In the genomic region with DNA sequence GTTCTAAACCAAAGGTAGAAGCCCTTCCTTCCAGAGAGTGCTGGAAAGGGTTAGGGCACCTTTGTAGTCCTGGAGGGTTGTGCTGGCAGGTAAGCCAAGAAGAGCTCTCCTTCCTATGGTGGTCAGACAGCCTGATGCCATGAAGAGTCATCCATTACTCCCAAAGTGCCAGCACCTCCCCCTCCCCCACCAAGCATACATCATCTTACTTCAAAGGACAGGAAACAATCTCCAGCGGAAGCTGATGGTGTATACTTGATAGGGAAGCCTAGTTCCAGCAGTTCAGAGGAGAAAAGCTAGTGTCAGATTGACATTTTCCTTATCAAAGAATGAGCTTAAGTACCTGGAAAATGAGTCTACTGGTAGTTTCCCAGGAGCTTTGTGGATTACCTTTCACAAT, we compare ENCODE assay signal across 8 mouse cellular contexts. TPM values are rescaled to one million over a fixed set of nuclear protein-coding genes. Genes with fewer than 3 reads are reported as not detected.
DNase-seq lines count a peak whose midpoint lies in the region; ATAC-seq and TF ChIP-seq lines count a peak whose summit lies in the region.

No protein-coding gene starts in this region.

- TF ChIP-seq CTCF in liver, postnatal 0 days (IDR thresholded peaks at IDR 0.05; ENCODE audit: low read depth), result no peak
- TF ChIP-seq CTCF in thymus, adult 2 months (IDR thresholded peaks at IDR 0.05; ENCODE audit: borderline replicate concordance, control insufficient read depth, extremely low read depth, insufficient read depth, low read length, poor library complexity), result no peak

- no peak overlapping the region for H3K27ac ChIP-seq in heart, embryonic 16.5 days (ENCODE audit: low read length)
- H3K27ac ChIP-seq in liver, postnatal 0 days (ENCODE audit: low read depth), result no peak overlapping the region
- no peak overlapping the region for H3K27ac ChIP-seq in thymus, adult 2 months (ENCODE audit: control insufficient read depth, insufficient read depth, low read length)

- peaks cover 19% of the 10 kb centered on the region for H3K36me3 ChIP-seq in heart, embryonic 16.5 days (ENCODE audit: control insufficient read depth, insufficient read depth)
- peaks cover 38% of the 10 kb centered on the region for H3K36me3 ChIP-seq in liver, postnatal 0 days (replicated peaks; ENCODE audit: insufficient read depth, low read length)
- peaks cover 24% of the 10 kb centered on the region for H3K36me3 ChIP-seq in thymus, adult 2 months (ENCODE audit: control insufficient read depth, insufficient read depth, low read length)

- peak overlapping the region; percentile 30 for H3K4me3 ChIP-seq in heart, embryonic 16.5 days (ENCODE audit: low read length)
- peak overlapping the region; percentile 79 for H3K4me3 ChIP-seq in liver, postnatal 0 days (ENCODE audit: low read depth, low read length)
- 0 out of 2 replicates have a peak overlapping the region, but pooled peaks have one; percentile 9 for H3K4me3 ChIP-seq in thymus, adult 2 months (ENCODE audit: control insufficient read depth, insufficient read depth, low read length)

- DNase-seq in cerebellum, adult 11-12 months, result peak; percentile 10
- DNase-seq in cerebellum, adult 11 months, result no peak
- peak; percentile 66 for DNase-seq in CD4-positive helper T cell, adult 2 months (ENCODE audit: low read depth, low spot score)
- peak; percentile 18 for DNase-seq in liver, postnatal 0 days
- peak; percentile 37 for DNase-seq in thymus, adult 2 months
- no peak for DNase-seq in left cerebral cortex, postnatal 4 days

- no peak for ATAC-seq in heart, embryonic 16.5 days (replicated peaks; ENCODE audit: extremely low read depth, insufficient read depth, low FRiP score)
- ATAC-seq in liver, postnatal 0 days, result no peak
- no peak for ATAC-seq in megakaryocyte-erythroid progenitor cell, adult 5-6 weeks (replicated peaks; ENCODE audit: low FRiP score, low TSS enrichment, poor library complexity, severe bottlenecking)

- H3K9ac ChIP-seq in heart, embryonic 16.5 days (ENCODE audit: low read length), result peak overlapping the region; percentile 49
- H3K9ac ChIP-seq in liver, postnatal 0 days (replicated peaks), result 0 out of 2 replicates have a peak overlapping the region, but pooled peaks have one; percentile 39

- H3K4me2 ChIP-seq in heart, embryonic 16.5 days (ENCODE audit: low read depth, low read length), result peak overlapping the region; percentile 86
- peak overlapping the region; percentile 82 for H3K4me2 ChIP-seq in liver, postnatal 0 days (ENCODE audit: low read depth, low read length)

- 25% methylated on average over 1 of the region's 1 CpGs for WGBS in heart, embryonic 16.5 days
- 26% methylated on average over 1 of the region's 1 CpGs for WGBS in liver, postnatal 0 days (ENCODE audit: insufficient replicate concordance)
- 11% methylated on average over 1 of the region's 1 CpGs for whole genome bisulfite sequencing in thymus, adult 2 months

- intact Hi-C loops in left cerebral cortex, postnatal 4 days (cut with DNase I), result no loop called here

- TF ChIP-seq EP300 in liver, postnatal 0 days (IDR thresholded peaks at IDR 0.05; ENCODE audit: low read depth), result no peak

- no peaks in the 10 kb centered on the region for H3K9me3 ChIP-seq in heart, embryonic 16.5 days (replicated peaks; ENCODE audit: control insufficient read depth, low read length)
- no peaks in the 10 kb centered on the region for H3K9me3 ChIP-seq in liver, postnatal 0 days (ENCODE audit: low read length)

- no peak for TF ChIP-seq POLR2A in thymus, adult 2 months (IDR thresholded peaks at IDR 0.05; ENCODE audit: control insufficient read depth, extremely low read depth, insufficient read depth, low read length, poor library complexity)

- H3K27me3 ChIP-seq in heart, embryonic 16.5 days (ENCODE audit: control insufficient read depth, insufficient read depth, low read length), result no peaks in the 10 kb centered on the region
- H3K27me3 ChIP-seq in liver, postnatal 0 days (ENCODE audit: insufficient read depth, low read length), result no peaks in the 10 kb centered on the region
- H3K27me3 ChIP-seq in thymus, adult 2 months (ENCODE audit: control insufficient read depth, insufficient read depth, low read length), result no peaks in the 10 kb centered on the region

- H3K4me1 ChIP-seq in heart, embryonic 16.5 days (ENCODE audit: control insufficient read depth, insufficient read depth, low read length), result peaks cover 30% of the 10 kb centered on the region
- H3K4me1 ChIP-seq in liver, postnatal 0 days (ENCODE audit: insufficient read depth), result peaks cover 31% of the 10 kb centered on the region
- H3K4me1 ChIP-seq in thymus, adult 2 months (replicated peaks; ENCODE audit: control insufficient read depth, insufficient read depth, low read length), result peaks cover 7% of the 10 kb centered on the region

RNA-seq across cellular contexts. Expression of a gene that starts 3.4 kb away (rescaled TPM):
- polyA plus RNA-seq in heart, embryonic 16.5 days (2015; fragmentation: Nextera tagmentation; extraction: Ambion mirVana), result 18.9 and 21.5 TPM in 2 replicates
- 4.4 and 5.2 TPM in 2 replicates for polyA plus RNA-seq in liver, postnatal 0 days (2015; fragmentation: Nextera tagmentation; extraction: Ambion mirVana)
- 22.9 and 29.1 TPM in 2 replicates for polyA plus RNA-seq in thymus, adult 2 months (2012; rRNA removed)
- 15.9 and 16.7 TPM in 2 replicates for total RNA-seq in megakaryocyte-erythroid progenitor cell, adult 5-6 weeks (2014; fragmentation: Nextera tagmentation)
- 11.2 and 18.6 TPM in 2 replicates for total RNA-seq in megakaryocyte-erythroid progenitor cell, adult 5-6 weeks (2017)
- 10 to 100 TPM; 84.9 to 85.6 TPM for total RNA-seq in left cerebral cortex, postnatal 4 days (2021)

RNA-seq across cellular contexts. Expression of a gene that starts 3.6 kb away (rescaled TPM):
- 34.5 and 34.6 TPM in 2 replicates for polyA plus RNA-seq in heart, embryonic 16.5 days (2015; fragmentation: Nextera tagmentation; extraction: Ambion mirVana)
- 9.8 and 10.1 TPM in 2 replicates for polyA plus RNA-seq in liver, postnatal 0 days (2015; fragmentation: Nextera tagmentation; extraction: Ambion mirVana)
- 23.6 and 24.6 TPM in 2 replicates for polyA plus RNA-seq in thymus, adult 2 months (2012; rRNA removed)
- 47.2 and 69.4 TPM in 2 replicates for total RNA-seq in megakaryocyte-erythroid progenitor cell, adult 5-6 weeks (2014; fragmentation: Nextera tagmentation)
- 41.0 and 68.5 TPM in 2 replicates for total RNA-seq in megakaryocyte-erythroid progenitor cell, adult 5-6 weeks (2017)
- 10 to 100 TPM; 27.0 to 30.7 TPM for total RNA-seq in left cerebral cortex, postnatal 4 days (2021)

RNA-seq across cellular contexts. Expression of a gene that starts 36.4 kb away (rescaled TPM):
- polyA plus RNA-seq in heart, embryonic 16.5 days (2015; fragmentation: Nextera tagmentation; extraction: Ambion mirVana), result 0.07 TPM in 1 of 2 replicates, not detected in the other
- 0.02 TPM in 1 of 2 replicates, not detected in the other for polyA plus RNA-seq in liver, postnatal 0 days (2015; fragmentation: Nextera tagmentation; extraction: Ambion mirVana)
- polyA plus RNA-seq in thymus, adult 2 months (2012; rRNA removed), result 0.11 and 0.13 TPM in 2 replicates
- total RNA-seq in megakaryocyte-erythroid progenitor cell, adult 5-6 weeks (2014; fragmentation: Nextera tagmentation), result not detected in 2 replicates
- not detected in 2 replicates for total RNA-seq in megakaryocyte-erythroid progenitor cell, adult 5-6 weeks (2017)
- total RNA-seq in left cerebral cortex, postnatal 4 days (2021), result 100 to 1,000 TPM; 128 to 152 TPM

Comparison
In these comparisons a context has a peak if more than half of its experiments do, and no peak if none do; other contexts are left out.
1. DNase-seq: peak in cerebellum, adult 11-12 months (single experiment), CD4-positive helper T cell, adult 2 months (single experiment), liver, postnatal 0 days (single experiment) and thymus, adult 2 months (single experiment); none in cerebellum, adult 11 months (single experiment) and left cerebral cortex, postnatal 4 days (single experiment).
2. H3K4me3 ChIP-seq: peak in every context shown above with its lines; median percentile 79 in liver, postnatal 0 days; 30 in heart, embryonic 16.5 days; 9 in thymus, adult 2 months.